ENCODE assay signal across 8 mouse cellular contexts in genomic region chr4:89136906-89137541, GRCm38 (mm10). TPM values are rescaled to one million over a fixed set of nuclear protein-coding genes. Genes with fewer than 3 reads are reported as not detected.
DNase-seq lines count a peak whose midpoint lies in the region; ATAC-seq and TF ChIP-seq lines count a peak whose summit lies in the region.

Gene Mtap, plus strand, starts transcription at chr4:89137122.

- TF ChIP-seq POLR2A in olfactory bulb, adult 2 months (IDR thresholded peaks at IDR 0.05; ENCODE audit: insufficient read depth, low read depth, low read length) = no peak

- H3K4me1 ChIP-seq in lung, embryonic 14.5 days (ENCODE audit: insufficient read depth) = peaks cover 15% of the 10 kb centered on the region
- H3K4me1 ChIP-seq in olfactory bulb, adult 2 months (ENCODE audit: control insufficient read depth, insufficient read depth, low read length) = peaks cover 2% of the 10 kb centered on the region; the same call in 1 of the 2 replicates

- WGBS in lung, embryonic 14.5 days = under 1% methylated on average over 31 of the region's 31 CpGs
- WGBS in olfactory bulb, adult 2 months = under 1% methylated on average over 31 of the region's 31 CpGs

- peak within 1 kb of the TSS; percentile 74 for H3K4me2 ChIP-seq in lung, embryonic 14.5 days

- H3K36me3 ChIP-seq in lung, embryonic 14.5 days (ENCODE audit: insufficient read depth) = no peaks in the 10 kb centered on the region; the same call in 1 of the 2 replicates

- H3K9me3 ChIP-seq in lung, embryonic 14.5 days (ENCODE audit: low read depth, low read length) = no peaks in the 10 kb centered on the region

- no peaks in the 10 kb centered on the region for H3K27me3 ChIP-seq in lung, embryonic 14.5 days (ENCODE audit: insufficient read depth, low read length)

- peak; percentile 85 to 90 for ATAC-seq in hematopoietic stem cell, adult 5-6 weeks (replicated peaks in 1 of 2; ENCODE audit: insufficient read depth in 1 of 2, low FRiP score in 2 of 2, low TSS enrichment in 1 of 2, low read depth in 1 of 2, poor library complexity in 2 of 2, severe bottlenecking in 2 of 2)
- ATAC-seq in lung, embryonic 14.5 days (ENCODE audit: insufficient read depth) = peak; percentile 96

- no peak for TF ChIP-seq CTCF in lung, embryonic 14.5 days (IDR thresholded peaks at IDR 0.05; ENCODE audit: low read depth)
- TF ChIP-seq CTCF in olfactory bulb, adult 2 months (IDR thresholded peaks at IDR 0.05; ENCODE audit: insufficient read depth, low read depth, low read length) = no peak

- H3K4me3 ChIP-seq in lung, embryonic 14.5 days (ENCODE audit: low read depth, low read length) = peak within 1 kb of the TSS; percentile 84
- H3K4me3 ChIP-seq in olfactory bulb, adult 2 months (ENCODE audit: insufficient read depth, low read depth, low read length) = peak within 1 kb of the TSS; percentile 80

- peak within 1 kb of the TSS; percentile 90 for H3K27ac ChIP-seq in lung, embryonic 14.5 days (ENCODE audit: low read depth)
- no peak within 1 kb of the TSS for H3K27ac ChIP-seq in olfactory bulb, adult 2 months (ENCODE audit: insufficient read depth, low read depth, low read length)

- DNase-seq in MEL-GATA-1-ER (ENCODE audit: extremely low read depth, low read depth) = peak; percentile 51
- DNase-seq in cerebellum, adult 11-12 months = peak; percentile 75
- peak; percentile 80 for DNase-seq in forelimb bud, embryonic 11.5 days (ENCODE audit: low read depth, low spot score)
- DNase-seq in layer of hippocampus, adult 8-10 months (ENCODE audit: low spot score in 2 of 2) = peak; percentile 60 to 67
- DNase-seq in lung, embryonic 14.5 days = peak; percentile 90
- peak; percentile 83 for DNase-seq in thymus, postnatal 25 days

- peak within 1 kb of the TSS; percentile 91 for H3K9ac ChIP-seq in lung, embryonic 14.5 days

RNA-seq across cellular contexts. Expression of gene Mtap, which starts in this region (rescaled TPM):
- total RNA-seq in hematopoietic stem cell, adult 5-6 weeks (2017) = 53.8 and 71.6 TPM in 2 replicates
- 10 to 100 TPM; 10.4 to 11.9 (median 11.0) TPM for total RNA-seq in layer of hippocampus, adult 8-10 months (2022)
- 74.6 and 75.3 TPM in 2 replicates for polyA plus RNA-seq in lung, embryonic 14.5 days (2014; fragmentation: Nextera tagmentation; extraction: Ambion mirVana)
- polyA plus RNA-seq in olfactory bulb, adult 2 months (2012; ENCODE audit: insufficient read depth, insufficient read length, low replicate concordance, missing spikeins) = not detected in 2 replicates

Comparison
In these comparisons a context has a peak if more than half of its experiments do, and no peak if none do; other contexts are left out.
1. RNA of gene Mtap (polyA plus RNA-seq): 74.6 to 75.3 TPM in lung, embryonic 14.5 days; not detected in olfactory bulb, adult 2 months; every median in the first group is over 10 times any median in the second.
2. Peak in every context shown above with its lines, with median percentiles within 50 percentile points of each other: DNase-seq.